Mouse (Mus musculus): ENCODE data around the gene Azin2. TPM values are rescaled to one million over a fixed set of nuclear protein-coding genes. Genes with fewer than 3 reads are reported as not detected.

Gene Azin2
- total RNA-seq, 2 experiments from 2014 or later = 2.2 to 2.6 TPM

GRCm38 (mm10) chr4:128883379-128883781 lies 78.9 kb downstream of the Azin2 start, which contains the start of gene Trim62:
Trim62 (plus strand) TSS chr4:128883580.
- intact Hi-C loops (cut with DNase I) = no loop called here
- peak; percentile 68 for DNase-seq

Other genes with a start within 250 kb of the Azin2 start
- gene A3galt2, start 207.1 kb downstream of the Azin2 start, total RNA-seq (2021) = under 1 TPM; 0.10 to 0.20 TPM
- 10 to 100 TPM in 1 of 2 experiments, 1 to 10 TPM in 1; 8.4 to 10.4 TPM for gene Zfp362, start 156.4 kb downstream of the Azin2 start, total RNA-seq (2021)
- gene Trim62, start 78.9 kb downstream of the Azin2 start, total RNA-seq (2021) = under 1 TPM; 0.51 to 0.79 TPM
- gene Ak2, start 29.5 kb upstream of the Azin2 start, total RNA-seq (2021) = 10 to 100 TPM; 28.1 to 34.1 TPM
- gene Rnf19b, start 95.8 kb upstream of the Azin2 start, total RNA-seq (2021) = 10 to 100 TPM; 20.3 to 22.7 TPM
- gene Tmem54, start 143.1 kb upstream of the Azin2 start, total RNA-seq (2021) = not detected
- not detected for gene Hpca, start 159.6 kb upstream of the Azin2 start, total RNA-seq (2021)
- 10 to 100 TPM; 68.2 to 86.2 TPM for gene Fndc5, start 174.6 kb upstream of the Azin2 start, total RNA-seq (2021)
- 1 to 10 TPM; 3.3 to 5.1 TPM for gene S100pbp, start 227.3 kb upstream of the Azin2 start, total RNA-seq (2021)
- gene Yars, start 227.3 kb upstream of the Azin2 start, total RNA-seq (2021) = 10 to 100 TPM; 38.0 to 39.8 TPM